Mouse (Mus musculus) retina, postnatal 1 day (tissue): ENCODE data around the gene Rbm4b.
"Not testable (repeated sequence)": the region's sequence is repeated elsewhere in the genome, so short reads cannot be mapped to it uniquely, and the experiment has no call there.

Experiments
- DNase-seq: peaks from one replicate; pipeline ENCODE4 v3.0.0-alpha.2; 2012

Rbm4b gene

DNA sequence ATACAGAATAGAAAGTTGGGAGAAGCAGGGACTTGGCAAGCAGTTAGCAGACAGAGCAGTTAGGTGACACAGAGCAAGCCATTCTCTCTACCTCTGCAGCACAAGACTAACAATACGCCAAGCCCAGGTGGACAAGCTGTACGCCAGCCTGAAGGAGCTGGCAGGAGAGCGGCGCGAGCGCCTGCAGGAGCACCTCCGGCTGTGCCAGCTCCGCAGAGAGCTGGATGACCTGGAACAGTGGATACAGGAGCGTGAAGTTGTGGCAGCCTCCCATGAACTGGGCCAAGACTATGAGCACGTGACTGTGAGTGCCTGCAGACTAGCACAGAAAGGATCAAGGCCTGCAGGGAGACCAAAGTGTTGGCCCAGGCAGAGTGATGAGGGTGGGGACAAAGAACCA lies 10.6 kb upstream of the Rbm4b start:
- DNase-seq: no peak

DNA sequence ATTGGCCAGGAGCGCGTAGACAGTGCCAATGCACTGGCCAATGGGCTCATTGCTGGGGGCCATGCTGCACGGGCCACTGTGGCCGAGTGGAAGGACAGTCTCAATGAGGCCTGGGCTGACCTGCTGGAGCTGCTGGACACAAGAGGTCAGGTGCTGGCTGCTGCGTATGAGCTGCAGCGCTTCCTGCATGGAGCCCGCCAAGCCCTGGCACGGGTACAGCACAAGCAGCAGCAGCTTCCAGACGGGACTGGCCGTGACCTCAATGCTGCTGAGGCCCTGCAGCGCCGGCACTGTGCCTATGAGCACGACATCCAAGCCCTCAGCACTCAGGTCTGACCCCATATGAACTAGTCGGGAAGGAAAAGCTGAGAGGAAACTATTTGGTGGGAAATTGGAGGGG lies 9.7 kb upstream of the Rbm4b start:
- DNase-seq: no peak

- DNase-seq: no peak
Observed at GRCm38 (mm10) chr19:4747631-4748312, 8.5 kb upstream of the Rbm4b start.

GRCm38 (mm10) chr19:4748493-4748892 lies 7.8 kb upstream of the Rbm4b start:
- DNase-seq: no peak

GRCm38 (mm10) chr19:4749975-4750374 lies 6.3 kb upstream of the Rbm4b start:
- no peak for DNase-seq

- DNase-seq: peak; percentile 94
Observed at GRCm38 (mm10) chr19:4755565-4756192, 618 bp upstream of the Rbm4b start.

DNA sequence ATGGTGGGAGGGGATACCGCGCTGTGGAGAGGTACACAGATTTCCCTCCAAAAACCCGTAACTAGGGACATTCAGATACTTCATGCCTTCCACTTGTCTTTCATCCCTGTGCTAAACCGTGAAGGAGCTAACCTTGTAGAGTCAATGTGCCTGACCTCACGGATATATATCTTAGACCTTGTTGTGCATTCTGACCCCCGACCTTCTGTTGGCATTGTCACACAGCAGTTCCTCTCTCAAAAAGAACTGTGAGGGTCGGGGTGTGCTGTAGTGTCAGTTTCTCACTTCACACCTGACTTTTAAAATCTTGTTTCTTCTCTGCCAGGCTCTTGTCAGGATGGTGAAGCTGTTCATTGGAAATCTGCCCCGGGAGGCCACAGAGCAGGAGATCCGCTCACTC lies 624 bp downstream of the Rbm4b start:
- DNase-seq: no peak

- not testable (repeated sequence) for DNase-seq
Observed at GRCm38 (mm10) chr19:4760544-4760943, 4.2 kb downstream of the Rbm4b start.

DNA sequence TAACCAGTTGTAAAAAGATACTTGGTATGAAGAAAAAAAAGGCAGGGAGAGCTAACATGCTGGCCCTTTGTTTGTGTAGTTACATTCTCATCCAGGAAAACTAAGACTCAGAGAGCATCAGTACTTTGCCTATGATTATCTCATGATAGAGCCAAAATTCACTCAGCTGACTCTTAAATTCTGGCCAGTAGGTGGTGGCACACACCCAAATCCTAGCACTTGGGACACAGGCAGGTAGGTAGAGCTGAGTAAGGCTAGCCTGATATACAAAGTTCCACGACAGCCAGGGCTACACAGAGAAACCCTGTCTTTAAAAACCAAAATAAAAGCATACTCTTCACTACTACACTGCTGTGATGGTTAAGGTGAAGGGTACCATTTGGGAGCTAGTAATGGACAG lies 6.6 kb downstream of the Rbm4b start:
- no peak for DNase-seq

DNA sequence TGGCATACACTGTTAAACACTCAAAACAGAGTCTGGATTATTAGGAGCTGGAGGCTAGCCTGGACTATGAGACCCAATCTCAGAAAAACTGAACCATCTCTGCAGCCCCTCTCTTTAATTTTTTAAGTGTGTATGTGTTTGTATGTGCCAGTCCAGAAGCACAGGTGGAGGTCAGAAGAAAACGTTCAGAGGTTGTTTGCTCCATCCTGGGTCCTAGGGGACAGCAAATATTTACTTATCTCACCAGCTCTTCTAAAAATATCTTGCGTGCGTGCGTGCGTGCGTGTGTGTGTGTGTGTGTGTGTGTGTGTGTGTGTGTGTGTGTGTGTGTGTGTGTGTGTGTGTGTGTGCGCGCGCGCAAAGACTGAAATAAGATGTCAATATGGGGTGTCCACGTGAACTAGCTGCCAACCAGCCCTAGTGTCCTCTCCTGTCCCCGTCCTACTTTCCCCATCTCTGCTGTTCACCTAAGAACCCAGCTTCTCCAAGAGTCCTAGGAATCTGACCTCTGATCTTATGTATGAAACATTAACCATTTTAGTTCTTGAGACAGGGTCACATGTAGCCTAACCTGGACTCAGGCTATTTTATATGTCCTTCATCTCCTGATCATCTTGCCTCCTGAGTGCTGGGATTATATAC lies 11.3 kb downstream of the Rbm4b start:
- no peak for DNase-seq

DNA sequence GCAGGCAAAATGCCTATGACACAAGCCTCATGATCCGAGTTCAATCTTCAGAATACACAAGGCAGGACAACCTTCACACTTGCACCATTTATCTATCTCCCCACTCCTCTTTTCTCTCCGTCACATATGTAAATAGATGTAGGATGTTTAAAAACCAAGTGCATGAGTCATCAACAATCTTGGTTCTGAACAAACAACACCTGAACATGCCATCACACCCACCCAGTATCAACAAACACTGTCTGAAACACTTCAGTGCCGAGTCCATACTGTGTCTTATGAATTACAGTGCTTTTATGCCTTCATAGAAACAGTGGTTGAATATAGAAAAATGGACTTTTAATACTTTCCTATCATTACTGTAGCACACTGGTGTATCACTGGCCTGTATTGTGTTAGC lies 16.5 kb downstream of the Rbm4b start:
- no peak for DNase-seq

DNA sequence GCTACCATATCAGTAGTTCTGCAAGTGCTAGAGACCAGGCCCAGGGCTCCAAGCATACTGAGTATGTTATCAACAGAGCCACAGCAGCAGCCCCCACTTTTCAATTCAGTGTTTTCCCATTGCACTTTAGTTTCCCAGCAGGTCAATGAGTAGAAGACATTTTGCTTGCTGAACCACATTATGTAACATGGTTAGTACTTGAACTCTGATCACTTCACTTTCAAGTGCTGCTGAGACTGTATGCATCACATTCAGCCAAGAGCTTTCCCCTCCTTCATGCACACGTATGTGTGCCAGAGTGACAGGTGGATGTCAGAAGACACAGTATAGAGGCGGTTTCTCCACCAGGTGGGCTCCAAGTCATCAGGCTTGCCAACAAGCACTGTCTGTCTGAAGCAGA lies 26.6 kb downstream of the Rbm4b start:
- DNase-seq: no peak

GRCm38 (mm10) chr19:4785206-4785605 lies 28.9 kb downstream of the Rbm4b start:
- DNase-seq: no peak

GRCm38 (mm10) chr19:4786313-4786712 lies 30.0 kb downstream of the Rbm4b start:
- no peak for DNase-seq

DNA sequence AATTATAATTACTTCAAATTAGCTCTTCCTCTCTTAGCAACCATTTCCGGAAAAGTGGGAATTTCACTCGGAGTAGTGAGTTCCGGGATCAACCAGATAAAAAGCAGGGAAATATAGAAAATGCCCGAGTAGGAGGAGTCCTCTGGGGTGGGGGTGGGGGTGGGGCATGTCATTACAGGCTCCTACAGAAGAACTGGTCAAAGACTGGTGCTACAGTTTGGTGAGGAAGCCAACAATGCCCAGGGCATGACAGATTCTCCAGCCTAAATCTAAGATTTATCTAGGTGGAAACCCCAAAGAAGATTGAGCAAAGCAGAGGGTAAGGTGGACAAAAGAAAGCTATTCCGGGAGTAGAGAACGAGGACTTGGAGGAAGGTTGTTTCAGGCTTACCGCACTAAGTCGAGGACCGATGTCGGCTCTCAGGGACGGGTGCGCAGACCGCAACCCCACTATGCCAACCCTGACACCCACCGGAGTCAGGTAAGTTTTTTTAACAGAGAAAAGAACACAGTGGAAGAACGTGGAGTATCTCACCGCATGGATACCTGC lies 37.1 kb downstream of the Rbm4b start:
- no peak for DNase-seq

DNA sequence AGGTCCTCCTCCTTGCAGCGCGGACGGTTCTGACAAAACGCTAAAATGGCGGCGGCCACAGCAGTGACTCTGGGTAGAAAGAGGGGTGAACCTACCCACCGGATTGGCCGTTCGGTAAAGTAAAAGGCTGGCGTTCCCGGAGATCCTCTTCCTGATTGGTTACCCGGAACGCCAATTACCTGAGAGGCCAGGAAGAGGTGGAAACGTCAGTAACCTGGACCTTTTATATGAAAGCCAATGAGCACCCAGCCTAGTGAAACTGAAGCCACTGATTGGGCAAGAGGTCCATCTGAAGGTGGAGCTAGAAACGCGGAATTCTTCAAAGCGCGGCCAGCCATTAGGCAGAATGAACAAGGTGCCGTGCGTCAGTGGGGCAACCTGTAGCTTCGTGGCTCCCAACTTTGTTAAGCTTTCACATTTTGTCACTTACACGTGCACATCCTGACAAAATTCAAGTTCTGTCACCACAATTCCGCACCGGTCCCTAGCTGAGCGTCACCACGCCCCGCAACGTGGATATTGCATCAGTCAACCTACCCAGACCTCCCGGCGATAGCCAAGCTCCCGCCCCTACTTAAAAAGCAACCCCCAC lies 37.6 kb downstream of the Rbm4b start, which contains the start of gene Rbm4:
TSS of gene Rbm4 (minus strand) at position 71 of the 592 bp plus-strand sequence.
- peak; percentile 100 for DNase-seq

GRCm38 (mm10) chr19:4795929-4796328 lies 39.6 kb downstream of the Rbm4b start:
- DNase-seq: no peak

DNA sequence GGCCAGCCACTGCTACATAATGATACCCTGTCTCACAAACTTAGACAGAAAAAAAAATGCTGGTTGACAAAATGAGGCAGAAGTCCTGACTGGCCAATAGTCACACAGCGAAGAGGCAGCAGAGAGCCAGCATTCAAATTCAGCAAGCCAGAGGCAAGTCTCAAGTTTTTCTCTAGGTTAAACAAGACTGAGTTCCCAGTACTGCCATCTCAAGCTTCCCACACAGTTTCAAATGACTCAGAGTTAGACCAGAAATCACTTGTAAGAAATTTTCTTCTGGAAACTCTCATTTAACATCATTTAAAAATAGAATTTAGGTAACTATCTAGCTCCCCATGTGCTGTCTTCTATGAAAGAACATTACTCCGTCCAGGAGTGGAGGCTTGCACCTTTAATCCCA lies 41.5 kb downstream of the Rbm4b start:
- no peak for DNase-seq

- DNase-seq: no peak
Observed at GRCm38 (mm10) chr19:4799083-4799482, 42.8 kb downstream of the Rbm4b start.

DNA sequence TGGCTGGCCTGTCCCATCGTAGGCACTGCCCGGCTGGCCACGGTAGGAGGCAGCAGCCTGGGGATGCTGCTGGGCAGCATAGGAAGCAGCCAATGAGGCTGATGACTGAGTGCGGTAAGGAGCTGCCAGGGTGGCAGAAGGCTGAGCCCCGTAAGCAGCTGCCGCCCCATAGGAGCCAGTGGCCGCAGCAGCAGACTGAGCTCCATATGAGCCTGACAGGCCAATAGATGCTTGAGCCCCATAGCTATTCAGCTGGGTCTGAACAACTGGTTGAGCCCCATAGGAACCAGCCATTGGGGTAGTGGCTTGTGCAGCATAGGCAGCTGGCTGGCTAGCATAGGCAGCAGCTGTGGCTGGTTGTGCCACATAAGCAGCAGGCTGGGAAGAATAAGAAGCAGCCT lies 46.4 kb downstream of the Rbm4b start:
- DNase-seq: peak; percentile 65

GRCm38 (mm10) chr19:4803283-4803682 lies 47.0 kb downstream of the Rbm4b start:
- DNase-seq: peak; percentile 53

GRCm38 (mm10) chr19:4810309-4810708 lies 54.0 kb downstream of the Rbm4b start:
- DNase-seq: no peak

GRCm38 (mm10) chr19:4810746-4811062 lies 54.4 kb downstream of the Rbm4b start:
- DNase-seq: no peak
